Mouse (Mus musculus): ENCODE data around the gene Olfr304. TPM values are rescaled to one million over a fixed set of nuclear protein-coding genes. Genes with fewer than 3 reads are reported as not detected.
"Not testable (repeated sequence)": the region's sequence is repeated elsewhere in the genome, so short reads cannot be mapped to it uniquely, and the experiment has no call there.

The Olfr304 gene
- polyA plus RNA-seq (2014; fragmentation: Nextera tagmentation; extraction: Ambion mirVana): not detected in 2 replicates

DNA sequence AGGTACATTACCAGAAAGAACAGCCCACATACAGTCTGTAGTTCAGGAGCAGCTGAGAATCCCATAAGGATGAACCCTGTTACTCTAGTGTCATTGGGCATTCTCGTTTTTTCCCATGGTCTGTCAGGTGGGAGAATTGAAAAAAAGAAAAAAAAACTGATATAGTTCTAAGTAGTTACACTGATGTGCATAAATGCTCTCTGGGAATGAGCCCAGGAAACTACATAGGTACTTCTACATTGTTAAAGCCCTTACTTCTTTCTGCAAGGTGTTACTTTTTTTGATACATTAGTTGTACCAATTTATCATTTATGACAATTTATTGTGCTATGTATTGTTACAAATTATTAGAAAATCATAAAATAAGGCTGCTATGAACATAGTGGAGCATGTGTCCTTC, at the start of gene Olfr304:
TSS of gene Olfr304 (minus strand) at position 101 of the 400 bp plus-strand sequence.
- DNase-seq (ENCODE audit: low spot score) (no peak), ATAC-seq (replicated peaks; ENCODE audit: low FRiP score) (no peak)
- Histone ChIP-seq H3K27ac (ENCODE audit: low read depth, low read length) (no peak within 1 kb of the TSS), H3K4me3 (ENCODE audit: low read depth, low read length) (no peak within 1 kb of the TSS), H3K27me3 (ENCODE audit: control insufficient read depth, insufficient read depth, low read length) (no peaks in the 10 kb centered on the region), H3K4me1 (replicated peaks; ENCODE audit: control insufficient read depth, insufficient read depth, low read length) (no peaks in the 10 kb centered on the region), H3K4me2 (ENCODE audit: low read depth, low read length, severe bottlenecking) (no peak within 1 kb of the TSS), H3K9ac (ENCODE audit: low read length) (no peak within 1 kb of the TSS), H3K9me3 (ENCODE audit: control insufficient read depth, low read length) (no peaks in the 10 kb centered on the region), H3K36me3 (ENCODE audit: control insufficient read depth, insufficient read depth, low read length) (no peaks in the 10 kb centered on the region)
- WGBS: 77% methylated on average over 1 of the region's 1 CpGs

DNA sequence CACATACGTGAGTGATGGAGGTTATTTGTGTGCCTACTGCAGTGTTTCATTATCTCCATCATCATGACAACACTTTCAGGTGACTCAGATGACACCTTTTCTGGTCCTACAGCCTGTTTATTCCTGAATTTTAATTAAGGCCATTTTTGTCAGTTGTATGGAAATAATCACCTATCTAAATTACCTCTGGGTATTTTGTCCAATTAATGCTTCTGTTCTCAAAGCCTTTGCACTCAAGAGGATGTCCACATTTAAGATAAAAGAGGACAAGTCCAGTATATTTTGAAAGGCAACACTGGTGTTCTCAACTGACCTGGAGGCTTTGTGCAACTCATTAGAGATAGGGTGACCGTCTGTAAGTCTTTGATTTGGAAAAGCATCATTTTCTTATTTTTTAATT, 17.1 kb upstream of the Olfr304 start, which contains the start of gene Olfr301:
TSS of gene Olfr301 (plus strand) at position 301 of the 400 bp plus-strand sequence.
- H3K4me2 ChIP-seq (ENCODE audit: low read depth, low read length, severe bottlenecking): no peak within 1 kb of the TSS
- H3K9me3 ChIP-seq (ENCODE audit: control insufficient read depth, low read length): no peaks in the 10 kb centered on the region
- no peak within 1 kb of the TSS for H3K27ac ChIP-seq (ENCODE audit: low read depth, low read length)
- H3K4me1 ChIP-seq (replicated peaks; ENCODE audit: control insufficient read depth, insufficient read depth, low read length): no peaks in the 10 kb centered on the region
- H3K27me3 ChIP-seq (ENCODE audit: control insufficient read depth, insufficient read depth, low read length): no peaks in the 10 kb centered on the region
- no peak within 1 kb of the TSS for H3K4me3 ChIP-seq (ENCODE audit: low read depth, low read length)
- H3K36me3 ChIP-seq (ENCODE audit: control insufficient read depth, insufficient read depth, low read length): no peaks in the 10 kb centered on the region
- WGBS: 90% methylated on average over 2 of the region's 2 CpGs
- no peak within 1 kb of the TSS for H3K9ac ChIP-seq (ENCODE audit: low read length)
- ATAC-seq (replicated peaks; ENCODE audit: low FRiP score) (no peak), DNase-seq (ENCODE audit: low spot score) (no peak)

DNA sequence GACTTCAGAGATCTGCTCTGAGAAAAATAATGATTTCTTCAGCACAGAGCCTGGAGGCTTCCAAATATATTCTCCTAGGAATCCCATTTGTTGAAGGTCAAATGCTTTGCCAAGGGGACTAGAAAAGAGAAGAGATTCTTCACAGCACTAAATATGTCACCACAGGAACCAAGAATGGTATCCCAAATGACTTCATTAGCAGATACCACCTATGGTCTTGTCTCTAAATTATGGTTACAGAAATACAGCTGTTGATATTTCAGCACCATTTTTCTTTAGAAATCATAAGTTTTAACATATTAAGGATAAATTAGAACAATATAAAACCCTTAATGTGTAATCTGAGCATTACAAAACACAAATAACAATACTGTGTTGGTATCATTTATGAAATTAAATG, 11.2 kb upstream of the Olfr304 start, which contains the start of gene Olfr303:
TSS of gene Olfr303 (minus strand) at position 101 of the 400 bp plus-strand sequence.
- no peaks in the 10 kb centered on the region for H3K27me3 ChIP-seq (ENCODE audit: control insufficient read depth, insufficient read depth, low read length)
- no peak for ATAC-seq (replicated peaks; ENCODE audit: low FRiP score)

DNA sequence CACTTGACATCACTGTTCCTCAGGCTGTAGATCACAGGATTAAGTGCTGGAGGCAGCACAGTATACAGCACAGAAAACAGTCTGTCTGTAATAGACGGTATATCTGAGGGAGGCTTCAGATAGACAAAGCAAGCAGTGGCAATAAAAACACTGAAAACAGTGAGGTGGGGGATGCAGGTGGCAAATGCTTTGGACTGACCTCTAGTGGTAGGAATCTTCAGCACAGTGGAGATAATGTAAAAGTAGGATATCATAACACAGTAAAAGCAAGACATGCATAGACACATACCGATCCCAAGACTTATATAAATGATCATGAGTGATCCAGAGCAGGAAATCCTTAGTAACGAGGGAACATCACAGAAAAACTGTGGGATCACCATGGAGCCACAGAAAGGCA, 689 bp downstream of the Olfr304 start:
- no peaks in the 10 kb centered on the region for H3K9me3 ChIP-seq (ENCODE audit: control insufficient read depth, low read length)
- no peak for DNase-seq (ENCODE audit: low spot score)
- no peak overlapping the region for H3K4me3 ChIP-seq (ENCODE audit: low read depth, low read length)
- no peak overlapping the region for H3K27ac ChIP-seq (ENCODE audit: low read depth, low read length)
- ATAC-seq (replicated peaks; ENCODE audit: low FRiP score): no peak
- H3K27me3 ChIP-seq (ENCODE audit: control insufficient read depth, insufficient read depth, low read length): no peaks in the 10 kb centered on the region
- H3K36me3 ChIP-seq (ENCODE audit: control insufficient read depth, insufficient read depth, low read length): no peaks in the 10 kb centered on the region
- H3K9ac ChIP-seq (ENCODE audit: low read length): no peak overlapping the region
- H3K4me2 ChIP-seq (ENCODE audit: low read depth, low read length, severe bottlenecking): no peak overlapping the region
- no peaks in the 10 kb centered on the region for H3K4me1 ChIP-seq (replicated peaks; ENCODE audit: control insufficient read depth, insufficient read depth, low read length)
- 80% methylated on average over 3 of the region's 3 CpGs for WGBS

More for the DNA sequence above, 11.2 kb upstream of the Olfr304 start, which contains the start of gene Olfr303:
- Histone ChIP-seq H3K4me2 (ENCODE audit: low read depth, low read length, severe bottlenecking) (no peak within 1 kb of the TSS), H3K4me3 (ENCODE audit: low read depth, low read length) (no peak within 1 kb of the TSS), H3K4me1 (replicated peaks; ENCODE audit: control insufficient read depth, insufficient read depth, low read length) (no peaks in the 10 kb centered on the region), H3K9me3 (ENCODE audit: control insufficient read depth, low read length) (no peaks in the 10 kb centered on the region), H3K27ac (ENCODE audit: low read depth, low read length) (no peak within 1 kb of the TSS), H3K9ac (ENCODE audit: low read length) (no peak within 1 kb of the TSS), H3K36me3 (ENCODE audit: control insufficient read depth, insufficient read depth, low read length) (no peaks in the 10 kb centered on the region)
- no peak for DNase-seq (ENCODE audit: low spot score)

DNA sequence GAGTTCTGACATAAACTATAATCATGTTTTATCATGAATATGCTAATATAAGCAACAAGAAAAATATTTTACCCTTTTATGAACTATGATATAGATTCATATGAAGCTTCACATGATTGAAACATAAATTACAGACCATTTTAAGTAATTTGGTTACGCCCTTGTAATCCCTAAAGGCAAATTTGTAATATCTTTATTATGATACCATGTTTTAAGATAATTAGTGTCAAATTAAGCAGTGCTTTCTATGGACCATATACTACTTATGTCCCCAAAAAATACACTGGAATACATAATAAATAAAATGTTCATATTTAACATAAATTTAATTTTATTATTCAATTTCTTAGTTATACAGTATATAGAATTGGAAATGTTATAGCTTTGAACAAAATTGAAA, 19.6 kb downstream of the Olfr304 start, which contains the start of gene Olfr305:
TSS of gene Olfr305 (minus strand) at position 101 of the 400 bp plus-strand sequence.
- Histone ChIP-seq H3K4me1 (replicated peaks; ENCODE audit: control insufficient read depth, insufficient read depth, low read length) (no peaks in the 10 kb centered on the region), H3K36me3 (ENCODE audit: control insufficient read depth, insufficient read depth, low read length) (no peaks in the 10 kb centered on the region), H3K4me3 (ENCODE audit: low read depth, low read length) (no peak within 1 kb of the TSS), H3K9ac (ENCODE audit: low read length) (no peak within 1 kb of the TSS), H3K9me3 (ENCODE audit: control insufficient read depth, low read length) (no peaks in the 10 kb centered on the region), H3K27me3 (ENCODE audit: control insufficient read depth, insufficient read depth, low read length) (no peaks in the 10 kb centered on the region), H3K4me2 (ENCODE audit: low read depth, low read length, severe bottlenecking) (no peak within 1 kb of the TSS), H3K27ac (ENCODE audit: low read depth, low read length) (no peak within 1 kb of the TSS)
- ATAC-seq (replicated peaks; ENCODE audit: low FRiP score): no peak
- 83% methylated on average over 1 of the region's 1 CpGs for WGBS
- no peak for DNase-seq (ENCODE audit: low spot score)

DNA sequence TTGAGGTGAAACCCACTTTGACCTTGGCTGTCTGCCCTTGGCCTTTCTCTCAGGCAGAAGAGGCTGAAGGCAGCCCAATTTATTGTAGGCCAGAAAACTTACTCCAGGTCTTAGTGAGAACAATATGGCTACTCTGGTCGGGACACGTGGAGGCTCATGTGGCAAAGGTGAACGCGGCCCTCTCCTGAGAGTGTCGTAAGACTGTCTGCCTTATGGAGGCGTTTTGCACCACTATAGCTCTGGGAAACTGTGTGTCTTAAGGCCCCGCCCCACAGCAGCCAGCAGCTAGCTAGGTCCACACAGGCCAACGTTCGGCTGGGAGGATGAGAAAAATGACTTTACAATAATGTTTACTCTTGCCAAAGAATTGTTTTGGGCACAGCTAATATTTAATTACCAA, 40.2 kb downstream of the Olfr304 start:
- not testable (repeated sequence) for H3K4me2 ChIP-seq (ENCODE audit: low read depth, low read length, severe bottlenecking); H3K4me1 ChIP-seq (replicated peaks; ENCODE audit: control insufficient read depth, insufficient read depth, low read length); H3K36me3 ChIP-seq (ENCODE audit: control insufficient read depth, insufficient read depth, low read length); DNase-seq (ENCODE audit: low spot score); ATAC-seq (replicated peaks; ENCODE audit: low FRiP score); H3K4me3 ChIP-seq (ENCODE audit: low read depth, low read length); H3K9me3 ChIP-seq (ENCODE audit: control insufficient read depth, low read length); H3K9ac ChIP-seq (ENCODE audit: low read length); H3K27me3 ChIP-seq (ENCODE audit: control insufficient read depth, insufficient read depth, low read length); H3K27ac ChIP-seq (ENCODE audit: low read depth, low read length)
- WGBS: 92% methylated on average over 9 of the region's 9 CpGs

DNA sequence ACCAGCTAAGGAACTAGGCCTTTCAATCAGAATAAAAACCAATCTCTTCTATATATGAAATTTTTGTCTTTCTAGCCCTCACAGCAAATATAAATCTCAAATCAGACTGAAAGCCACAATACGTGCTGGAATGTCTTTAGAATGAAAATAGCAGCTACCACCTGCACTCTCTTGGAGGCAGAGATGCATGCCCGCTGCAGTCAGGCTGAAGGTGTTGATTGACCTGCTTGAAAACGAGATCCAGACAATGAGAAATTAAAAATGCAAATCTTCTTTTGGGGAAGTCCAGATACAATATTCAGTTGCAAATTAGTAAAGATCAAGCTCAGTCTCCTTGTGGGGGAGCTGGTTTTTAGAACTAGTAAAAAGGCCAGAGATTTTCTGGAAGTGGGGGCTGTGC, 42.2 kb downstream of the Olfr304 start:
- DNase-seq (ENCODE audit: low spot score): no peak
- H3K36me3 ChIP-seq (ENCODE audit: control insufficient read depth, insufficient read depth, low read length): no peaks in the 10 kb centered on the region
- no peak overlapping the region for H3K27ac ChIP-seq (ENCODE audit: low read depth, low read length)
- WGBS: 63% methylated on average over 3 of the region's 3 CpGs
- no peak overlapping the region for H3K4me2 ChIP-seq (ENCODE audit: low read depth, low read length, severe bottlenecking)
- no peaks in the 10 kb centered on the region for H3K4me1 ChIP-seq (replicated peaks; ENCODE audit: control insufficient read depth, insufficient read depth, low read length)
- no peak for ATAC-seq (replicated peaks; ENCODE audit: low FRiP score)
- H3K27me3 ChIP-seq (ENCODE audit: control insufficient read depth, insufficient read depth, low read length): no peaks in the 10 kb centered on the region
- H3K9me3 ChIP-seq (ENCODE audit: control insufficient read depth, low read length): no peaks in the 10 kb centered on the region
- H3K9ac ChIP-seq (ENCODE audit: low read length): no peak overlapping the region
- H3K4me3 ChIP-seq (ENCODE audit: low read depth, low read length): no peak overlapping the region

DNA sequence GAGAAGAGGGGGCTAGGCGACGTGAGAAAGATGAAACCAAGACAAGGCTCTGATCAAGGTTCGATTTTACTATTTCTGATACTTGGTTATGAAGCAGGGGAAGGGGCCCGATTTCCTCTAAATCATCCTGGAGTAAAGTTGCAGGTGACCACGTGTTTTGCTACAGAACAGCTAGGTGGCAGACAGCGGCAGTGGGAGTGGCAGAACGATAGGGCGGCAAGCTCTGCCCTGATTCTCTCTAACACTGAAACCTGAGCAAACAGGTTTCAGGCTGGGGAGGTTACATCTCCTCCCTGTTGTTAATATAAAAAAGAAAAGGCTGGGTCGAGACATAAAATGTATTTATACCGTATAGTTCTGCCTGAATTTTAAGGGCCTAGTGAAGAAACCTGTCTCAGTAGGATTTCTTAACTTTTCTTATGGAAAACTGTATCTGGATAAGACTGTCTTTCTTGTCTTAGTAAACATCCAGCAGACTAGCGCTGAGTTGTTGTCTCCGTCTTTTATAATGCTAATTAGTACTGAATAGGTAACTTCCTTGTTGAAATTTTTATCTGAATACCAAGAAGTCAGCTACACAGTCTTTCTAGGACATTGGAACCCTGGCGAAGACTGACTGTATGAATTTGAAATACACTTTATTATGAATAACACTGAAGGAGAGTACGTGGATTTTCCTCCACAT, 43.4 kb downstream of the Olfr304 start:
- Histone ChIP-seq H3K27ac (ENCODE audit: low read depth, low read length) (no peak overlapping the region), H3K36me3 (ENCODE audit: control insufficient read depth, insufficient read depth, low read length) (no peaks in the 10 kb centered on the region), H3K4me3 (ENCODE audit: low read depth, low read length) (no peak overlapping the region), H3K9me3 (ENCODE audit: control insufficient read depth, low read length) (no peaks in the 10 kb centered on the region), H3K27me3 (ENCODE audit: control insufficient read depth, insufficient read depth, low read length) (no peaks in the 10 kb centered on the region), H3K4me2 (ENCODE audit: low read depth, low read length, severe bottlenecking) (no peak overlapping the region), H3K9ac (ENCODE audit: low read length) (no peak overlapping the region), H3K4me1 (replicated peaks; ENCODE audit: control insufficient read depth, insufficient read depth, low read length) (no peaks in the 10 kb centered on the region)
- DNase-seq (ENCODE audit: low spot score): no peak
- WGBS: 81% methylated on average over 14 of the region's 14 CpGs
- ATAC-seq (replicated peaks; ENCODE audit: low FRiP score): no peak

DNA sequence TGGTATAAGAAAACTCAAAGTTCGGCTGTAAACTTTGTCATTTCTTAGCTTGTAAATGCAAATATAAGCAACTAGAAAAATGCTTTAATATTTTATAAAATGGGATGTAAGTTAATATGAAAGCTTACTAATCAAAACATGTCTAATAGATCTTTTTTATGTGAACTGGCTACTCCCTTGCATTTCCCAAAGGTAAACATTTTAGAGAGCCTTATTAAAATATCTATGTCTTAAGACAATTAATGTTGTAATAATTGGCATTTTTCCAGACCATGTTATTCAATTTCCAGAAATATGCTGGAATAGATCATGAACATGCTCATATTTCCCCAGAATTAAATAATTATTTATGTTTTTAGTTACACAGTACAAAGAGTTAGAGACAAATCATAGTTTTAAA, 49.0 kb downstream of the Olfr304 start, which contains the start of gene Olfr307:
TSS of gene Olfr307 (minus strand) at position 101 of the 400 bp plus-strand sequence.
- Histone ChIP-seq H3K4me3 (ENCODE audit: low read depth, low read length) (no peak within 1 kb of the TSS), H3K27ac (ENCODE audit: low read depth, low read length) (no peak within 1 kb of the TSS), H3K4me1 (replicated peaks; ENCODE audit: control insufficient read depth, insufficient read depth, low read length) (no peaks in the 10 kb centered on the region), H3K9ac (ENCODE audit: low read length) (no peak within 1 kb of the TSS), H3K27me3 (ENCODE audit: control insufficient read depth, insufficient read depth, low read length) (no peaks in the 10 kb centered on the region), H3K4me2 (ENCODE audit: low read depth, low read length, severe bottlenecking) (no peak within 1 kb of the TSS), H3K9me3 (ENCODE audit: control insufficient read depth, low read length) (no peaks in the 10 kb centered on the region), H3K36me3 (ENCODE audit: control insufficient read depth, insufficient read depth, low read length) (no peaks in the 10 kb centered on the region)
- WGBS: 78% methylated on average over 1 of the region's 1 CpGs
- ATAC-seq (replicated peaks; ENCODE audit: low FRiP score) (no peak), DNase-seq (ENCODE audit: low spot score) (no peak)

Measured in forebrain, embryonic 11.5 days (tissue).